ENCODE assay signal across 15 mouse cellular contexts in the genomic region with DNA sequence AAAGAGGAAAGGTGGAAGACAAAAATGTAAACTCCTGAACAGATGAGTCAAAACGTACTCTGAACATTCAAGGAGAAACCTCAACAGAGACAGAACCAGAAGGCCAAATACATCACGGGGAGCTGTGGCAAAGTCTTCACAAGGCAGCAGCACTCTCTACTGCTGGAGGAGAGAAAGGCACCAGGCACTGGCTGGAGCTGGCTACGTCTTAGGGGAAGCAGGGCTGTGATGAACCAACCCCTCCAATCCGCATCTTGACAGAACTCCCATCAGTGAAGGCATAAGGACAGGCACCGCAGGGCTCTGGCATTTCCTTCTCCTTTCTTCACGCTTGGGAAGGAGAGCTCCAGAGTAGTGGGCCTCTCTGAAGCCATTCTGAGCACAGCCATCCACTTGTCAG. TPM values are rescaled to one million over a fixed set of nuclear protein-coding genes. Genes with fewer than 3 reads are reported as not detected.
DNase-seq lines count a peak whose midpoint lies in the region; ATAC-seq and TF ChIP-seq lines count a peak whose summit lies in the region.
"Had no signal": no experiment of that assay in that cellular context is flagged by ENCODE, and none has a peak within 500 bp of the region (broad histone marks: within the 10 kb centered on the region; RNA-seq: fewer than 3 reads in every experiment).

No protein-coding gene starts in this region.

- peak; percentile 42 for DNase-seq in adrenal gland, postnatal 10 days
- no peak for DNase-seq in adrenal gland, adult 18-20 months (ENCODE audit: low spot score in 2 of 2)
- DNase-seq in heart, postnatal 4 days, result no peak
- DNase-seq in midbrain, postnatal 0 days (ENCODE audit: low spot score), result peak; percentile 19
- no peak for DNase-seq in midbrain, embryonic 14.5 days
- peak; percentile 57 for DNase-seq in naive thymus-derived CD4-positive, alpha-beta T cell, adult 2 months (ENCODE audit: low read depth)
- DNase-seq: B cell, adult 2 months; gastrocnemius, postnatal 36 days; lung, postnatal 10 days; right cerebral cortex, adult 18-20 months had no signal

- no peak; the same call in 1 of the 2 replicates for TF ChIP-seq CTCF in midbrain, postnatal 0 days (IDR thresholded peaks at IDR 0.05)

- no peaks in the 10 kb centered on the region for H3K27me3 ChIP-seq in heart, embryonic 15.5 days
- H3K27me3 ChIP-seq in midbrain, postnatal 0 days (ENCODE audit: insufficient read depth, low read length), result no peaks in the 10 kb centered on the region
- H3K27me3 ChIP-seq in midbrain, embryonic 14.5 days (ENCODE audit: control insufficient read depth, insufficient read depth, low read length), result no peaks in the 10 kb centered on the region
- H3K27me3 ChIP-seq in neural tube, embryonic 15.5 days (replicated peaks), result no peaks in the 10 kb centered on the region
- H3K27me3 ChIP-seq: midbrain, embryonic 13.5 days; neural tube, embryonic 13.5 days had no signal

- peaks cover 9% of the 10 kb centered on the region; the same call in 1 of the 2 replicates for H3K36me3 ChIP-seq in heart, embryonic 15.5 days
- no peaks in the 10 kb centered on the region for H3K36me3 ChIP-seq in midbrain, postnatal 0 days (ENCODE audit: insufficient read depth, low read length)
- H3K36me3 ChIP-seq in midbrain, embryonic 14.5 days (ENCODE audit: control insufficient read depth, insufficient read depth, low read length), result 0 out of 2 replicates have a peak, but pooled peaks cover 8% of the 10 kb centered on the region
- no peaks in the 10 kb centered on the region for H3K36me3 ChIP-seq in neural tube, embryonic 15.5 days

- no peak overlapping the region for H3K4me2 ChIP-seq in heart, embryonic 15.5 days
- no peak overlapping the region for H3K4me2 ChIP-seq in midbrain, postnatal 0 days (ENCODE audit: low read depth, low read length, poor library complexity, severe bottlenecking)
- H3K4me2 ChIP-seq in midbrain, embryonic 14.5 days (ENCODE audit: low read length), result no peak overlapping the region
- no peak overlapping the region for H3K4me2 ChIP-seq in neural tube, embryonic 15.5 days
- H3K4me2 ChIP-seq: midbrain, embryonic 13.5 days; neural tube, embryonic 13.5 days had no signal

- H3K9ac ChIP-seq in heart, embryonic 15.5 days, result no peak overlapping the region
- no peak overlapping the region for H3K9ac ChIP-seq in midbrain, postnatal 0 days (replicated peaks; ENCODE audit: low read length, poor library complexity, severe bottlenecking)
- no peak overlapping the region for H3K9ac ChIP-seq in midbrain, embryonic 14.5 days (replicated peaks; ENCODE audit: low read length)
- H3K9ac ChIP-seq in neural tube, embryonic 15.5 days (replicated peaks), result no peak overlapping the region
- H3K9ac ChIP-seq: midbrain, embryonic 13.5 days; neural tube, embryonic 13.5 days had no signal

- no peaks in the 10 kb centered on the region for H3K9me3 ChIP-seq in heart, embryonic 15.5 days (replicated peaks)
- H3K9me3 ChIP-seq in midbrain, postnatal 0 days (ENCODE audit: low read length), result no peaks in the 10 kb centered on the region
- H3K9me3 ChIP-seq in midbrain, embryonic 14.5 days (ENCODE audit: control insufficient read depth, low read length), result no peaks in the 10 kb centered on the region
- H3K9me3 ChIP-seq in neural tube, embryonic 15.5 days (replicated peaks), result no peaks in the 10 kb centered on the region
- H3K9me3 ChIP-seq: midbrain, embryonic 13.5 days; neural tube, embryonic 13.5 days had no signal

- H3K4me1 ChIP-seq in heart, embryonic 15.5 days (replicated peaks), result peaks cover 47% of the 10 kb centered on the region
- no peaks in the 10 kb centered on the region for H3K4me1 ChIP-seq in midbrain, postnatal 0 days (ENCODE audit: insufficient read depth, low read length)
- no peaks in the 10 kb centered on the region for H3K4me1 ChIP-seq in midbrain, embryonic 14.5 days (ENCODE audit: control insufficient read depth, insufficient read depth, low read length)
- H3K4me1 ChIP-seq in neural tube, embryonic 15.5 days, result peaks cover 40% of the 10 kb centered on the region

- ATAC-seq in heart, embryonic 15.5 days (replicated peaks; ENCODE audit: insufficient number of reproducible peaks, insufficient read depth, low FRiP score, low read depth), result no peak
- ATAC-seq in midbrain, postnatal 0 days (ENCODE audit: low FRiP score), result no peak
- no peak for ATAC-seq in midbrain, embryonic 14.5 days (ENCODE audit: low FRiP score, low TSS enrichment)
- no peak for ATAC-seq in neural tube, embryonic 15.5 days (ENCODE audit: low FRiP score)
- ATAC-seq: forebrain, embryonic 16.5 days; midbrain, embryonic 13.5 days had no signal

- whole genome bisulfite sequencing in heart, embryonic 15.5 days, result 85% methylated on average over 6 of the region's 6 CpGs
- WGBS in midbrain, postnatal 0 days, result 88% methylated on average over 6 of the region's 6 CpGs
- WGBS in midbrain, embryonic 14.5 days, result 90% methylated on average over 6 of the region's 6 CpGs
- 88% methylated on average over 6 of the region's 6 CpGs for WGBS in neural tube, embryonic 15.5 days

- no peak overlapping the region for H3K4me3 ChIP-seq in heart, embryonic 15.5 days
- H3K4me3 ChIP-seq in midbrain, postnatal 0 days (ENCODE audit: low read depth, low read length), result no peak overlapping the region
- no peak overlapping the region for H3K4me3 ChIP-seq in midbrain, embryonic 14.5 days (replicated peaks; ENCODE audit: low read depth, low read length)
- H3K4me3 ChIP-seq in neural tube, embryonic 15.5 days (replicated peaks), result no peak overlapping the region
- H3K4me3 ChIP-seq: midbrain, embryonic 13.5 days; neural tube, embryonic 13.5 days had no signal

- 0 out of 2 replicates have a peak overlapping the region, but pooled peaks have one; percentile 24 for H3K27ac ChIP-seq in heart, embryonic 15.5 days
- no peak overlapping the region for H3K27ac ChIP-seq in midbrain, postnatal 0 days (ENCODE audit: low read depth, low read length)
- no peak overlapping the region for H3K27ac ChIP-seq in midbrain, embryonic 14.5 days (replicated peaks; ENCODE audit: low read depth, low read length)
- H3K27ac ChIP-seq in neural tube, embryonic 15.5 days (replicated peaks), result no peak overlapping the region
- H3K27ac ChIP-seq: midbrain, embryonic 13.5 days; neural tube, embryonic 13.5 days had no signal

RNA-seq across cellular contexts. Expression of a gene that starts 7.4 kb away (rescaled TPM):
- 10 to 100 TPM; 44.9 to 54.3 TPM for total RNA-seq in adrenal gland, postnatal 10 days (2021)
- 10 to 100 TPM; 31.2 to 31.8 TPM for total RNA-seq in adrenal gland, adult 18-20 months (2021)
- 59.8 and 70.3 TPM in 2 replicates for polyA plus RNA-seq in heart, embryonic 15.5 days (2015; fragmentation: Nextera tagmentation; extraction: Ambion mirVana)
- total RNA-seq in heart, postnatal 4 days (2021), result 10 to 100 TPM; 53.7 to 57.7 TPM
- total RNA-seq in midbrain, postnatal 0 days (2014; rRNA removed), result 106 and 125 TPM in 2 replicates
- 80.9 and 89.3 TPM in 2 replicates for polyA plus RNA-seq in midbrain, postnatal 0 days (2015; fragmentation: Nextera tagmentation; extraction: Ambion mirVana)
- 125 and 129 TPM in 2 replicates for polyA plus RNA-seq in midbrain, embryonic 14.5 days (2014; fragmentation: Nextera tagmentation; extraction: Ambion mirVana)
- polyA plus RNA-seq in neural tube, embryonic 15.5 days (2015; fragmentation: Nextera tagmentation; extraction: Ambion mirVana), result 90.1 and 96.3 TPM in 2 replicates

RNA-seq across cellular contexts. Expression of a gene that starts 8.3 kb away (rescaled TPM):
- total RNA-seq in adrenal gland, postnatal 10 days (2021), result 100 to 1,000 TPM; 212 to 265 TPM
- 100 to 1,000 TPM; 210 to 238 TPM for total RNA-seq in adrenal gland, adult 18-20 months (2021)
- 184 and 206 TPM in 2 replicates for polyA plus RNA-seq in heart, embryonic 15.5 days (2015; fragmentation: Nextera tagmentation; extraction: Ambion mirVana)
- 100 to 1,000 TPM; 223 to 232 TPM for total RNA-seq in heart, postnatal 4 days (2021)
- 67.1 and 75.9 TPM in 2 replicates for total RNA-seq in midbrain, postnatal 0 days (2014; rRNA removed)
- polyA plus RNA-seq in midbrain, postnatal 0 days (2015; fragmentation: Nextera tagmentation; extraction: Ambion mirVana), result 228 and 234 TPM in 2 replicates
- 93.7 and 108 TPM in 2 replicates for polyA plus RNA-seq in midbrain, embryonic 14.5 days (2014; fragmentation: Nextera tagmentation; extraction: Ambion mirVana)
- polyA plus RNA-seq in neural tube, embryonic 15.5 days (2015; fragmentation: Nextera tagmentation; extraction: Ambion mirVana), result 287 and 298 TPM in 2 replicates

RNA-seq across cellular contexts. Expression of a gene that starts 36.9 kb away (rescaled TPM):
- 10 to 100 TPM; 32.9 to 35.7 TPM for total RNA-seq in adrenal gland, postnatal 10 days (2021)
- 10 to 100 TPM; 33.2 to 40.6 TPM for total RNA-seq in adrenal gland, adult 18-20 months (2021)
- 17.4 and 27.6 TPM in 2 replicates for polyA plus RNA-seq in heart, embryonic 15.5 days (2015; fragmentation: Nextera tagmentation; extraction: Ambion mirVana)
- total RNA-seq in heart, postnatal 4 days (2021), result 1 to 10 TPM; 6.3 to 7.3 TPM
- total RNA-seq in midbrain, postnatal 0 days (2014; rRNA removed), result 54.7 and 68.8 TPM in 2 replicates
- 65.3 and 76.0 TPM in 2 replicates for polyA plus RNA-seq in midbrain, postnatal 0 days (2015; fragmentation: Nextera tagmentation; extraction: Ambion mirVana)
- polyA plus RNA-seq in midbrain, embryonic 14.5 days (2014; fragmentation: Nextera tagmentation; extraction: Ambion mirVana), result 24.8 and 28.7 TPM in 2 replicates
- polyA plus RNA-seq in neural tube, embryonic 15.5 days (2015; fragmentation: Nextera tagmentation; extraction: Ambion mirVana), result 62.0 and 74.6 TPM in 2 replicates

Comparison
In these comparisons a context has a peak if more than half of its experiments do, and no peak if none do; other contexts are left out.
1. DNase-seq: peak in adrenal gland, postnatal 10 days (single experiment), midbrain, postnatal 0 days (single experiment) and naive thymus-derived CD4-positive, alpha-beta T cell, adult 2 months (single experiment); none in adrenal gland, adult 18-20 months (0 of 2), heart, postnatal 4 days (single experiment) and midbrain, embryonic 14.5 days (single experiment).